Mouse (Mus musculus) neural tube, embryonic 15.5 days (tissue): Measurements from ENCODE around the gene Fibcd1. TPM values are rescaled to one million over a fixed set of nuclear protein-coding genes. Genes with fewer than 3 reads are reported as not detected.

Source experiments
- ATAC-seq: fragments of 200-750 bp; cut with Nextera tagmentation; 2 replicates; pipeline ENCODE4 v1.8.0; 2017; ENCODE audit warnings: mild to moderate bottlenecking, moderate TSS enrichment, moderate library complexity; ENCODE audit not compliant: low FRiP score
- H3K27ac ChIP-seq: fragments of 300-500 bp; sonication (generic); replicated peaks from 2 replicates; pipeline ENCODE4 v1.5.1; 2015; ENCODE audit warnings: mild to moderate bottlenecking, inconsistent platforms
- H3K27me3 ChIP-seq: fragments of 300-500 bp; sonication (generic); replicated peaks from 2 replicates; pipeline ENCODE4 v1.6.1; 2015; ENCODE audit warnings: inconsistent platforms
- H3K36me3 ChIP-seq: fragments of 300-500 bp; sonication (generic); 2 replicates; pipeline ENCODE4 v1.6.1; 2015; ENCODE audit warnings: inconsistent platforms
- H3K4me1 ChIP-seq: fragments of 300-500 bp; sonication (generic); 2 replicates; pipeline ENCODE4 v1.6.1; 2015; ENCODE audit warnings: inconsistent platforms
- H3K4me2 ChIP-seq: fragments of 300-500 bp; sonication (generic); 2 replicates; pipeline ENCODE4 v1.6.1; 2015; ENCODE audit warnings: inconsistent platforms, mild to moderate bottlenecking, moderate library complexity
- H3K4me3 ChIP-seq: fragments of 300-500 bp; sonication (generic); replicated peaks from 2 replicates; pipeline ENCODE4 v1.5.1; 2015; ENCODE audit warnings: mild to moderate bottlenecking, inconsistent platforms
- H3K9ac ChIP-seq: fragments of 300-500 bp; sonication (generic); replicated peaks from 2 replicates; pipeline ENCODE4 v1.6.1; 2015; ENCODE audit warnings: mild to moderate bottlenecking, inconsistent platforms
- H3K9me3 ChIP-seq: fragments of 300-500 bp; sonication (generic); replicated peaks from 2 replicates; pipeline ENCODE4 v1.6.1; 2016; ENCODE audit warnings: inconsistent platforms
- WGBS: fragments of 180-500 bp; shearing (Covaris S2); methylation state at CpG from one replicate; pipeline ENCODE4 v1.1.7; 2015; ENCODE audit warnings: mixed read lengths; 5-methylcytosine and 5-hydroxymethylcytosine counted together
- polyA plus RNA-seq: library from polyadenylated mRNA; unstranded; fragments of >200 nt; fragmentation: Nextera tagmentation; extraction: Ambion mirVana; gene quantifications from 2 replicates; pipeline ENCODE4 v1.2.1, GENCODE M21; 2015

Fibcd1 gene
- polyA plus RNA-seq, 1 experiment from 2014 or later: 6.4 TPM

DNA sequence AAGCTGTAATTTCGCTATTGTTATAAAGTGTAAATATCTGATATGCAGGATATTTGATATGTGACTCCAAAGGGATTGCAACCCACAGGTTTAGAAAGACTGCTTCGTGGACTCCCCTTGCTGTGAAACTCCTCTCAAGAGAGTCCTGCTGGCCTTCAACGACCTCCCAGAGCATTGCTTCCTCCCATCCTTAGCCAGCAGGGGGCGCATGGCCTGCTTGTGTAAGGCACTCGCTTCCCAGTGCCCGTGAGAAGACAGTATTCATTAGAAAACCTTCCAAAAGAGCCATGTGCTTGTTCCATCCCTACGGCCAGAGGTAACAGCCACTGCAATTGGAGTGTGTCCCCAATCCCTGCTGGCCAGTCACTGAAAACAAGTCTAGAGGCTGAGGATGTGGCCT is 58.8 kb downstream of the Fibcd1 start:
- WGBS: 14% methylated on average over 7 of the region's 7 CpGs
- Histone ChIP-seq H3K36me3 (peaks cover 31% of the 10 kb centered on the region), H3K4me2 (no peak overlapping the region), H3K4me1 (peaks cover 20% of the 10 kb centered on the region), H3K27ac (no peak overlapping the region), H3K9ac (no peak overlapping the region), H3K9me3 (no peaks in the 10 kb centered on the region), H3K4me3 (no peak overlapping the region), H3K27me3 (no peaks in the 10 kb centered on the region)
- peak; percentile 37; the same call in 1 of the 2 replicates for ATAC-seq

DNA sequence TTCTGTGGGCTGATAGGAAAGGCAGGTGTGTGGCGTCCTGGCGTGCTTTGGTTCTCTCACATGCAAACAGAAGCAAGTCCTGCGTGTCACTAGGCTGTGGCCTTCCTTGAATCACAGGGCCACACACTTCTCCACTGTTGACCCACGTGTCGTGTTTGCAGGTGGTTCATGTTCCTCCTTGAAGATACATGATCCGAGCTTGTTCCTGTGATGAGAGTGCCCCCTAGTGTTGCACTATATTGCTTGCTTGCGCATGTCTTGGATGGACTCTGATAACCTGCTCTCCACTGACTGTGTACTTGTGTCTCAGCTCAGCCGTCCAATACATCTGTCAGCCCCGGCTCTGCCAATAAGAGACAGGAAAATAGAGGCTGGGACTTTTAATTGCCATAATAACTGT is 60.7 kb downstream of the Fibcd1 start:
- no peak overlapping the region for H3K4me3 ChIP-seq
- H3K27me3 ChIP-seq: no peaks in the 10 kb centered on the region
- H3K36me3 ChIP-seq: peaks cover 26% of the 10 kb centered on the region
- WGBS: 48% methylated on average over 9 of the region's 9 CpGs
- H3K4me1 ChIP-seq: peaks cover 25% of the 10 kb centered on the region
- peak; percentile 72 for ATAC-seq
- H3K27ac ChIP-seq: no peak overlapping the region
- H3K4me2 ChIP-seq: no peak overlapping the region
- H3K9ac ChIP-seq: no peak overlapping the region
- no peaks in the 10 kb centered on the region for H3K9me3 ChIP-seq

DNA sequence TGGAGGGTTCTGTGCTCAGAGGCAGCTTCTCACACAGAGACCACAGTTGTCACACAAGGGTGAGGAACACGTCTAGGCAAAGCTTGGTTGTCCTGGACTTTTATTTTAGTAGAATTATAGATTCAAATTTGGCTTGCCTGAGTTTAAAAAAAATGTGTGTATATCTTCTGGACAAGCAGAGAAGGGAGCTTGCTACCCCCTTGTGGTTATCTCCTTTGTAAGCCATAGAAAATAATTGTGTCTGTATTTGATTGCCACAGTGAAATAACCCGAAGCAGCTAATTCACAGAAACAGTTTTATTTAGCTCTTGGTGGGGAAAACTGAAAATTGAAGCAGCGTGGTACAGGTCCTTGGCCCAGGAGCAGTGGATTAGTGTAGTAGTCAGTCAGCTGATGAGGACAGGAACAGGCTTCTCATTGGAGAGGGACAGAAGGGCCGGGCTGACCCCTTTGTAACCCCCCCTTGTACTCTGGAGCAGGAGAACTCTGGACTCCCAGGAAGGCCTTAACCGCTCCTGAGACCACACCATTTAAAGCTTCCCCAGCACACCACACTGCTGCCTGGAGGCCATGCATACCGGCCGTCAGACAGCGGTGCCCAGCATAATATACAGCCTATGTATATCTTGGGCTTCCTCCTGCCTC is 62.7 kb downstream of the Fibcd1 start:
- H3K36me3 ChIP-seq: peaks cover 34% of the 10 kb centered on the region
- no peak for ATAC-seq
- no peaks in the 10 kb centered on the region for H3K27me3 ChIP-seq
- H3K9ac ChIP-seq: no peak overlapping the region
- H3K4me3 ChIP-seq: no peak overlapping the region
- no peak overlapping the region for H3K27ac ChIP-seq
- WGBS: 64% methylated on average over 8 of the region's 8 CpGs
- no peak overlapping the region for H3K4me2 ChIP-seq
- H3K9me3 ChIP-seq: no peaks in the 10 kb centered on the region
- peaks cover 25% of the 10 kb centered on the region for H3K4me1 ChIP-seq

GRCm38 (mm10) chr2:31779258-31779657 is 66.5 kb downstream of the Fibcd1 start:
- Histone ChIP-seq H3K36me3 (peaks cover 27% of the 10 kb centered on the region), H3K9me3 (no peaks in the 10 kb centered on the region), H3K4me1 (peaks cover 14% of the 10 kb centered on the region), H3K4me3 (no peak overlapping the region), H3K27me3 (no peaks in the 10 kb centered on the region), H3K27ac (no peak overlapping the region), H3K9ac (no peak overlapping the region), H3K4me2 (no peak overlapping the region)
- no peak for ATAC-seq
- 89% methylated on average over 2 of the region's 2 CpGs for WGBS

GRCm38 (mm10) chr2:31776479-31776878 is 69.3 kb downstream of the Fibcd1 start:
- Histone ChIP-seq H3K4me1 (peaks cover 7% of the 10 kb centered on the region; the same call in 1 of the 2 replicates), H3K36me3 (peaks cover 27% of the 10 kb centered on the region), H3K9me3 (no peaks in the 10 kb centered on the region), H3K4me2 (no peak overlapping the region), H3K27ac (no peak overlapping the region), H3K27me3 (no peaks in the 10 kb centered on the region), H3K4me3 (no peak overlapping the region), H3K9ac (no peak overlapping the region)
- no peak for ATAC-seq
- WGBS: 96% methylated on average over 3 of the region's 3 CpGs

- WGBS: 55% methylated on average over 7 of the region's 7 CpGs
- no peak overlapping the region for H3K9ac ChIP-seq
- no peaks in the 10 kb centered on the region for H3K27me3 ChIP-seq
- peaks cover 37% of the 10 kb centered on the region for H3K4me1 ChIP-seq
- H3K36me3 ChIP-seq: no peaks in the 10 kb centered on the region
- no peak overlapping the region for H3K4me2 ChIP-seq
- H3K4me3 ChIP-seq: no peak overlapping the region
- H3K9me3 ChIP-seq: no peaks in the 10 kb centered on the region
- ATAC-seq: no peak
- peak overlapping the region; percentile 42; the same call in 1 of the 2 replicates for H3K27ac ChIP-seq
Measured at GRCm38 (mm10) chr2:31770781-31771441, 74.9 kb downstream of the Fibcd1 start.

DNA sequence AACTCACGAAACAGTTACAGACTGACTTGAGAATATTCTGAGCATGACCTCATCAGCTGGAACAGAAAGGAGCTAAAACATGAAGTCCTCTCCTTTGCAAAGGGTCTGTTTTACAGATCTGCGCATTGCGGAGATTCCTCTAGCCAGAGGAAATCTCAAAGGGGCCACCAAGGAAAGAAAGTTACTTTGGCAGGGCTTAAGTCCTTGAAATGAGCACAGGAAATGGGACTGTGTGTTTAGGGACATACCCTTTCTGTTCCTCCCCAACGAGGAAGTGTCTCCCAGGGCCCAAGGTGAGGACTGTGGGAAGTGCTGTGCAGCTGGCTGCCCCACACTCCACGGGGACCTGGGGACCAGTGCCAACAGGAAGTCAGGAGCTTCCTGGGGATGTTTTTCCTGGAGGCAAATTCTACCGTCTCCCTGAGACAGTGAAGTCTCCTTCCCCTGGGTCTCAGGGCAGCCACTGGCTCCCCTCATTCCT is 76.1 kb downstream of the Fibcd1 start:
- ATAC-seq: no peak
- WGBS: 39% methylated on average over 6 of the region's 6 CpGs
- Histone ChIP-seq H3K36me3 (no peaks in the 10 kb centered on the region), H3K9me3 (no peaks in the 10 kb centered on the region), H3K4me3 (no peak overlapping the region), H3K4me1 (peaks cover 37% of the 10 kb centered on the region), H3K27me3 (no peaks in the 10 kb centered on the region), H3K27ac (peak overlapping the region; percentile 60), H3K4me2 (no peak overlapping the region; the same call in 1 of the 2 replicates), H3K9ac (no peak overlapping the region)

DNA sequence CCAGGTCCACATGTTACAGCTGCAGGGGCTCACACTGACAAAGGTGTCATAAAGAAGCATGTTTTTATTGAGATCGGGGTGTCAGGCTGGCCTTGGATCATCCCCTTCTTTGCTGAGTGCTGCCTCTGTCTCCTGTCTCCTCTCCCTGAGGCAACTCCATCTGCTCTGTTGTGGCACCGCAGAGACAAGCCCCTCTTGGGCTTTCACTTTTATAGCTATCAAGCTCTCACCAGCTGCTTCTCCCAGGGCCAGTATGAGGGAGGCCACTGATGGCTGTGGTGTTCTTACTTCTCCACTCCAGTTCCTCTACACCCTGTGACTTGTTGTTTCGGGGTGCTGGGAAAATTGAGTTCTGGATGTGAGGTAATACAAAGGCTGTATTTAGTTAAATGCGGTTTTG is 76.7 kb downstream of the Fibcd1 start:
- 36% methylated on average over 4 of the region's 4 CpGs for WGBS
- no peak for ATAC-seq
- Histone ChIP-seq H3K9ac (no peak overlapping the region), H3K36me3 (no peaks in the 10 kb centered on the region), H3K4me3 (no peak overlapping the region), H3K4me1 (peaks cover 37% of the 10 kb centered on the region), H3K4me2 (0 out of 2 replicates have a peak overlapping the region, but pooled peaks have one; percentile 13), H3K27ac (peak overlapping the region; percentile 60), H3K9me3 (no peaks in the 10 kb centered on the region), H3K27me3 (no peaks in the 10 kb centered on the region)

GRCm38 (mm10) chr2:31767815-31768214 is 78.0 kb downstream of the Fibcd1 start:
- H3K27me3 ChIP-seq: no peaks in the 10 kb centered on the region
- ATAC-seq: no peak
- no peak overlapping the region for H3K4me2 ChIP-seq
- WGBS: 91% methylated on average over 4 of the region's 4 CpGs
- H3K9me3 ChIP-seq: no peaks in the 10 kb centered on the region
- H3K4me1 ChIP-seq: peaks cover 46% of the 10 kb centered on the region
- no peak overlapping the region for H3K27ac ChIP-seq
- H3K4me3 ChIP-seq: no peak overlapping the region
- H3K9ac ChIP-seq: no peak overlapping the region
- no peaks in the 10 kb centered on the region for H3K36me3 ChIP-seq

GRCm38 (mm10) chr2:31767104-31767503 is 78.7 kb downstream of the Fibcd1 start:
- ATAC-seq: no peak
- WGBS: 93% methylated on average over 6 of the region's 6 CpGs
- no peak overlapping the region for H3K4me2 ChIP-seq
- H3K9ac ChIP-seq: no peak overlapping the region
- no peak overlapping the region for H3K4me3 ChIP-seq
- no peaks in the 10 kb centered on the region for H3K9me3 ChIP-seq
- H3K27ac ChIP-seq: no peak overlapping the region
- H3K4me1 ChIP-seq: peaks cover 48% of the 10 kb centered on the region
- no peaks in the 10 kb centered on the region for H3K36me3 ChIP-seq
- H3K27me3 ChIP-seq: no peaks in the 10 kb centered on the region
